Mouse (Mus musculus): ENCODE measurements at regions not wholly inside any gene's neighbourhood (a gene's known extent, or its start where the extent isn't known, plus 50 kb on each side); places are given as distances from the start of the nearest gene placed in this dataset.

DNA sequence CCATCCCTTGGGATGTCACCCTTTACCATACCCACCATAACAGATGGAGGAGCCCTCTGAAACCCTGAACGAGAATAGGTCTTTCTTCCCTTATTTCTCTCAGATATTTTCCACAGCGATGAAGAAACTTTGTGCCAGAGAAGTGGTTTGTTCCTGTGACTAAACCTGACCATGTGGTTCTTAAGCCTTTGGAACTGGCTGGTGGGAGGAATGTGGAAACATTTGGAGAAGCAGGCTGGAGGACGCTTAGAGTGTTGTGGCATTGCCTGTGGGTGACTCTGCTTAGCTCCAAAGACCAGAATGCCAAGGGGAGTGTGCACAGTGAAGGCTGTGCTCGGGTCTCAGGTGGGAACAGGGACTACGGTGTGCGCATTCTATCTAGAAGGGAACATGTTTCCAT is 77.7 kb upstream of the Otos start:
- Histone ChIP-seq H3K9me3 (replicated peaks; ENCODE audit: control insufficient read depth, insufficient read depth, low read length, poor library complexity, severe bottlenecking) (no peaks in the 10 kb centered on the region), H3K4me3 (ENCODE audit: low read depth, low read length) (no peak overlapping the region), H3K27me3 (ENCODE audit: control insufficient read depth, insufficient read depth, low read length, poor library complexity, severe bottlenecking) (no peaks in the 10 kb centered on the region), H3K27ac (ENCODE audit: insufficient read depth, low read length) (no peak overlapping the region), H3K4me1 (ENCODE audit: control insufficient read depth, insufficient read depth, low read length) (no peaks in the 10 kb centered on the region), H3K9ac (ENCODE audit: low read depth, poor library complexity, severe bottlenecking) (no peak overlapping the region), H3K36me3 (ENCODE audit: control insufficient read depth, insufficient read depth, low read length, poor library complexity, severe bottlenecking) (no peaks in the 10 kb centered on the region)
- TF ChIP-seq POLR2A (IDR thresholded peaks at IDR 0.05; ENCODE audit: insufficient read depth, low read length) (no peak), EP300 (IDR thresholded peaks at IDR 0.05; ENCODE audit: insufficient read depth, low read depth, low read length) (no peak), CTCF (IDR thresholded peaks at IDR 0.05; ENCODE audit: low read depth, low read length) (no peak)

GRCm38 (mm10) chr1:92724135-92724534 is 75.5 kb upstream of the Otos start:
- Histone ChIP-seq H3K4me1 (ENCODE audit: control insufficient read depth, insufficient read depth, low read length) (no peaks in the 10 kb centered on the region), H3K36me3 (ENCODE audit: control insufficient read depth, insufficient read depth, low read length, poor library complexity, severe bottlenecking) (no peaks in the 10 kb centered on the region), H3K9me3 (replicated peaks; ENCODE audit: control insufficient read depth, insufficient read depth, low read length, poor library complexity, severe bottlenecking) (no peaks in the 10 kb centered on the region), H3K9ac (ENCODE audit: low read depth, poor library complexity, severe bottlenecking) (no peak overlapping the region), H3K27me3 (ENCODE audit: control insufficient read depth, insufficient read depth, low read length, poor library complexity, severe bottlenecking) (no peaks in the 10 kb centered on the region), H3K27ac (ENCODE audit: insufficient read depth, low read length) (no peak overlapping the region), H3K4me3 (ENCODE audit: low read depth, low read length) (no peak overlapping the region)
- TF ChIP-seq CTCF (IDR thresholded peaks at IDR 0.05; ENCODE audit: low read depth, low read length) (no peak), EP300 (IDR thresholded peaks at IDR 0.05; ENCODE audit: insufficient read depth, low read depth, low read length) (no peak), POLR2A (IDR thresholded peaks at IDR 0.05; ENCODE audit: insufficient read depth, low read length) (no peak)

DNA sequence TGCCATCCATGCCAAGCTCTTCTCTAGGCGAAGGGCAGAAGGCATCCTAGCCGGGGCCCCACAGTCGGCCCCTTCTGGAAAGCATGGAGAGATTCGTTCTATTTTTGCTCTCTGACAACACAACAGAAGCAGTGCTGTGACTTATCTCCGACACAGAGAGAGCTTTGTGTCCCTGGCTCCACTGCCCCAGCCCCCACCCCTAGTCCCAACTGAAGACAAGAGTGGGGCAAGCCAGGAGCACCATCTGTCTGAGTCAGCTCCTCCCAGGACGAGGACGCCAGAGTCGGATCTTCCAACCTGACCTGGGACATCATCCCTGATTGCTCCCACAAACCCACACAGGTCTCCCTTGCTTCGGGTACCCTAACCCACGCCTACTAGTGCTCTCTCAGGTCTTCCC is 71.9 kb upstream of the Otos start:
- Histone ChIP-seq H3K27ac (ENCODE audit: insufficient read depth, low read length) (no peak overlapping the region), H3K4me1 (ENCODE audit: control insufficient read depth, insufficient read depth, low read length) (no peaks in the 10 kb centered on the region), H3K9ac (ENCODE audit: low read depth, poor library complexity, severe bottlenecking) (no peak overlapping the region), H3K4me3 (ENCODE audit: low read depth, low read length) (no peak overlapping the region), H3K9me3 (replicated peaks; ENCODE audit: control insufficient read depth, insufficient read depth, low read length, poor library complexity, severe bottlenecking) (no peaks in the 10 kb centered on the region), H3K36me3 (ENCODE audit: control insufficient read depth, insufficient read depth, low read length, poor library complexity, severe bottlenecking) (no peaks in the 10 kb centered on the region), H3K27me3 (ENCODE audit: control insufficient read depth, insufficient read depth, low read length, poor library complexity, severe bottlenecking) (no peaks in the 10 kb centered on the region)
- TF ChIP-seq EP300 (IDR thresholded peaks at IDR 0.05; ENCODE audit: insufficient read depth, low read depth, low read length) (no peak), CTCF (IDR thresholded peaks at IDR 0.05; ENCODE audit: low read depth, low read length) (no peak)

GRCm38 (mm10) chr1:92719864-92720263 is 71.2 kb upstream of the Otos start:
- no peaks in the 10 kb centered on the region for H3K9me3 ChIP-seq (replicated peaks; ENCODE audit: control insufficient read depth, insufficient read depth, low read length, poor library complexity, severe bottlenecking)
- H3K36me3 ChIP-seq (ENCODE audit: control insufficient read depth, insufficient read depth, low read length, poor library complexity, severe bottlenecking): no peaks in the 10 kb centered on the region
- no peak overlapping the region for H3K27ac ChIP-seq (ENCODE audit: insufficient read depth, low read length)
- no peaks in the 10 kb centered on the region for H3K27me3 ChIP-seq (ENCODE audit: control insufficient read depth, insufficient read depth, low read length, poor library complexity, severe bottlenecking)
- no peaks in the 10 kb centered on the region for H3K4me1 ChIP-seq (ENCODE audit: control insufficient read depth, insufficient read depth, low read length)
- H3K9ac ChIP-seq (ENCODE audit: low read depth, poor library complexity, severe bottlenecking): no peak overlapping the region
- no peak overlapping the region for H3K4me3 ChIP-seq (ENCODE audit: low read depth, low read length)
- TF ChIP-seq CTCF (IDR thresholded peaks at IDR 0.05; ENCODE audit: low read depth, low read length) (no peak), POLR2A (IDR thresholded peaks at IDR 0.05; ENCODE audit: insufficient read depth, low read length) (no peak), EP300 (IDR thresholded peaks at IDR 0.05; ENCODE audit: insufficient read depth, low read depth, low read length) (no peak)

GRCm38 (mm10) chr1:92718108-92718507 is 69.5 kb upstream of the Otos start:
- Histone ChIP-seq H3K9ac (ENCODE audit: low read depth, poor library complexity, severe bottlenecking) (no peak overlapping the region), H3K9me3 (replicated peaks; ENCODE audit: control insufficient read depth, insufficient read depth, low read length, poor library complexity, severe bottlenecking) (no peaks in the 10 kb centered on the region), H3K4me1 (ENCODE audit: control insufficient read depth, insufficient read depth, low read length) (no peaks in the 10 kb centered on the region), H3K4me3 (ENCODE audit: low read depth, low read length) (no peak overlapping the region), H3K27me3 (ENCODE audit: control insufficient read depth, insufficient read depth, low read length, poor library complexity, severe bottlenecking) (no peaks in the 10 kb centered on the region), H3K36me3 (ENCODE audit: control insufficient read depth, insufficient read depth, low read length, poor library complexity, severe bottlenecking) (no peaks in the 10 kb centered on the region), H3K27ac (ENCODE audit: insufficient read depth, low read length) (no peak overlapping the region)
- no peak for TF ChIP-seq CTCF (IDR thresholded peaks at IDR 0.05; ENCODE audit: low read depth, low read length)
- no peak for TF ChIP-seq POLR2A (IDR thresholded peaks at IDR 0.05; ENCODE audit: insufficient read depth, low read length)
- no peak for TF ChIP-seq EP300 (IDR thresholded peaks at IDR 0.05; ENCODE audit: insufficient read depth, low read depth, low read length)

GRCm38 (mm10) chr1:92714725-92715324 is 66.2 kb upstream of the Otos start:
- Histone ChIP-seq H3K36me3 (ENCODE audit: control insufficient read depth, insufficient read depth, low read length, poor library complexity, severe bottlenecking) (no peaks in the 10 kb centered on the region), H3K4me1 (ENCODE audit: control insufficient read depth, insufficient read depth, low read length) (no peaks in the 10 kb centered on the region), H3K9ac (ENCODE audit: low read depth, poor library complexity, severe bottlenecking) (no peak overlapping the region), H3K27ac (ENCODE audit: insufficient read depth, low read length) (no peak overlapping the region), H3K9me3 (replicated peaks; ENCODE audit: control insufficient read depth, insufficient read depth, low read length, poor library complexity, severe bottlenecking) (no peaks in the 10 kb centered on the region), H3K4me3 (ENCODE audit: low read depth, low read length) (no peak overlapping the region), H3K27me3 (ENCODE audit: control insufficient read depth, insufficient read depth, low read length, poor library complexity, severe bottlenecking) (no peaks in the 10 kb centered on the region)
- no peak for TF ChIP-seq EP300 (IDR thresholded peaks at IDR 0.05; ENCODE audit: insufficient read depth, low read depth, low read length)
- TF ChIP-seq POLR2A (IDR thresholded peaks at IDR 0.05; ENCODE audit: insufficient read depth, low read length): no peak
- no peak for TF ChIP-seq CTCF (IDR thresholded peaks at IDR 0.05; ENCODE audit: low read depth, low read length)
